Mouse (Mus musculus): ENCODE measurements at regions not wholly inside any gene's neighbourhood (a gene's known extent, or its start where the extent isn't known, plus 50 kb on each side); places are given as distances from the start of the nearest gene placed in this dataset.

DNA sequence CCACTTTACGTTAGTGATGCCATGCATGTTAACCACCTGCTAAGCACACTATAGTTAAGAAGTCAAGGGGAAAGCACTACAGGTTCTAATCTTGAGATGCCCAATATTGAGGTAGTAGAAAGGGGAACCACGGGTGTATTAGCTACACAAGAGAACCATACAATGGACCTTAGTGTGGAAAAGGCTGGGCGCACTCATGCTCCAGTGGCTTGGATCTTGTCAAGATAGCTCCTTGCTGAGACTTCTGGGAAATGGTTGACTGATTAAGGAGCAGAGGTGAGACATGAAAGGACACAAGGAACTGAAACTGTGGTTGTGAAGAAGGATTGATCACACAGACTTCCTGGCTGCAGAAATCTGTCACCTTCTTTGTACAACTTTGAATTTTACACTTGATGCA, 2028.3 kb downstream of the 4930444P10Rik start:
- no peak overlapping the region for H3K4me3 ChIP-seq (ENCODE audit: low read depth, low read length)
- no peaks in the 10 kb centered on the region for H3K36me3 ChIP-seq (replicated peaks; ENCODE audit: insufficient read depth, low read length)
- no peak for ATAC-seq
- no peak for DNase-seq
- WGBS (ENCODE audit: insufficient replicate concordance), result 71% methylated on average over 3 of the region's 3 CpGs
- no peak overlapping the region for H3K27ac ChIP-seq (ENCODE audit: low read depth)
- no peaks in the 10 kb centered on the region for H3K9me3 ChIP-seq (ENCODE audit: low read length)
- no peaks in the 10 kb centered on the region for H3K4me1 ChIP-seq (ENCODE audit: insufficient read depth)
- H3K9ac ChIP-seq (replicated peaks), result no peak overlapping the region
- TF ChIP-seq CTCF (IDR thresholded peaks at IDR 0.05; ENCODE audit: low read depth) (no peak), EP300 (IDR thresholded peaks at IDR 0.05; ENCODE audit: low read depth) (no peak)
- H3K27me3 ChIP-seq (ENCODE audit: insufficient read depth, low read length), result no peaks in the 10 kb centered on the region
- H3K4me2 ChIP-seq (ENCODE audit: low read depth, low read length), result no peak overlapping the region

DNA sequence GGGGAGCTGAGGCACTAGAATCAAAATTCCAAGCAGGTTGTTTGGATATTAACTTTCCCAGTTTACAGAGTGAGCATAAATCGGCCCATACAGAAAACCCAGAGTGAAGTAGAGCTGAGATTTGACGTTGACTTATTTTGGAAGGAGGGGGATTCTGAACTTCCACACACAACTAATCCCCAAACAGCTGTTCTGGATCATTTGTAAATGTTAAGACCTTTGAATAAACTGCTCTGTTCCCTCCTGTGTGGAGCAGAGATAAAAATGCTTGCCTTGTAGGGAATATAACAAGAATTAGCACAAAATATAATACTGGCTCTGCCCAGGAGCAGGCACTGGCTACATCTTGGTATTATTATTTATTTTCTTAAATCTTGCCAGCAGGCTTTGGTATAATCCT, 2057.0 kb downstream of the 4930444P10Rik start:
- Histone ChIP-seq H3K4me2 (ENCODE audit: low read depth, low read length) (no peak overlapping the region), H3K4me3 (ENCODE audit: low read depth, low read length) (no peak overlapping the region), H3K9ac (replicated peaks) (no peak overlapping the region), H3K27me3 (ENCODE audit: insufficient read depth, low read length) (no peaks in the 10 kb centered on the region), H3K27ac (ENCODE audit: low read depth) (no peak overlapping the region), H3K4me1 (ENCODE audit: insufficient read depth) (no peaks in the 10 kb centered on the region), H3K9me3 (ENCODE audit: low read length) (no peaks in the 10 kb centered on the region), H3K36me3 (replicated peaks; ENCODE audit: insufficient read depth, low read length) (no peaks in the 10 kb centered on the region)
- TF ChIP-seq CTCF (IDR thresholded peaks at IDR 0.05; ENCODE audit: low read depth) (no peak), EP300 (IDR thresholded peaks at IDR 0.05; ENCODE audit: low read depth) (no peak)
- no peak for DNase-seq
- WGBS (ENCODE audit: insufficient replicate concordance), result 49% methylated on average over 2 of the region's 2 CpGs
- ATAC-seq, result no peak

DNA sequence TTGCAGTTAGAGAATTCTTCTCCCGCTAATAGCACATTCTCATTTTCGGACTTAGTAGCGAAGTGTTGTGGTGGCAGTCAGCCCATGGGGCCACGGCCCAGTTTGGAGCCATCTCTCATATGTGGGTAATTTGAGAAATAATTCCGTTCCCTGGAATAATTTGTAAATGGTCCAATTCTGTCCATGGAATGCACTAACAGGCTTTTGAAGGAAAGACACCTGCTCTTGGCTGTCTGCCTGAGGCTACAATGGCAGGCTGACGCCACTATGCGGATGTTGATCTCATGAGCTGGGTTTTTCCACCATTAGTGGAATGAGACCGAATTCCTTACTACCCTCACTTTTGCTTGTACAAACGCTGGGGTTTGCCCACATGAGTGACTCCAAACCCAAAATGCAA, 2081.6 kb downstream of the 4930444P10Rik start:
- no peak for ATAC-seq

DNA sequence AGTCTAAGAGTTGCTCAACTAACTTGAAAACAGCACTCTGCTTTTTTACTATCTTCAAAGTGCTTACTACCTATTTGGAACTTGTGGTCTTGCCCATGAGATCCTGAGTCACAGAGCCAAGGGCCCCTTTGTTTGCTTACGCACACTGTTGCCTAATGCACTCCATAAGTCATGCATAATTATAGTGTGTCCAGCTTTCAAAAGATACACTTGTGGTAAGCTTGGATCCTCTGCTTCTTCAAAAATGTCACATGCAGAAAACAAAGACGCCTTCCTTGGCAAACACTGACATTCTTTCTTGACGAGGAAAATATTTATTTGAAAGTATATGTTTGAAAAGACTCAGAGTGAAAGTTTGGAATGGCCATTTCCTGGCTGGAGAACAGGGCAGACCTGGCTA, 2082.3 kb downstream of the 4930444P10Rik start:
- Histone ChIP-seq H3K36me3 (replicated peaks; ENCODE audit: insufficient read depth, low read length) (no peaks in the 10 kb centered on the region), H3K9me3 (ENCODE audit: low read length) (no peaks in the 10 kb centered on the region), H3K4me1 (ENCODE audit: insufficient read depth) (no peaks in the 10 kb centered on the region), H3K4me3 (ENCODE audit: low read depth, low read length) (no peak overlapping the region), H3K27me3 (ENCODE audit: insufficient read depth, low read length) (no peaks in the 10 kb centered on the region), H3K27ac (ENCODE audit: low read depth) (no peak overlapping the region), H3K9ac (replicated peaks) (no peak overlapping the region), H3K4me2 (ENCODE audit: low read depth, low read length) (no peak overlapping the region)
- TF ChIP-seq EP300 (IDR thresholded peaks at IDR 0.05; ENCODE audit: low read depth), result no peak
- DNase-seq (no peak), ATAC-seq (no peak)
- WGBS (ENCODE audit: insufficient replicate concordance), result 77% methylated on average over 3 of the region's 3 CpGs

More for the DNA sequence above, 2081.6 kb downstream of the 4930444P10Rik start:
- DNase-seq, result no peak
- TF ChIP-seq CTCF (IDR thresholded peaks at IDR 0.05; ENCODE audit: low read depth) (no peak), EP300 (IDR thresholded peaks at IDR 0.05; ENCODE audit: low read depth) (no peak)
- Histone ChIP-seq H3K27me3 (ENCODE audit: insufficient read depth, low read length) (no peaks in the 10 kb centered on the region), H3K27ac (ENCODE audit: low read depth) (no peak overlapping the region), H3K9me3 (ENCODE audit: low read length) (no peaks in the 10 kb centered on the region), H3K9ac (replicated peaks) (no peak overlapping the region), H3K36me3 (replicated peaks; ENCODE audit: insufficient read depth, low read length) (no peaks in the 10 kb centered on the region), H3K4me3 (ENCODE audit: low read depth, low read length) (no peak overlapping the region), H3K4me1 (ENCODE audit: insufficient read depth) (no peaks in the 10 kb centered on the region), H3K4me2 (ENCODE audit: low read depth, low read length) (no peak overlapping the region)
- WGBS (ENCODE audit: insufficient replicate concordance), result 80% methylated on average over 9 of the region's 9 CpGs

DNA sequence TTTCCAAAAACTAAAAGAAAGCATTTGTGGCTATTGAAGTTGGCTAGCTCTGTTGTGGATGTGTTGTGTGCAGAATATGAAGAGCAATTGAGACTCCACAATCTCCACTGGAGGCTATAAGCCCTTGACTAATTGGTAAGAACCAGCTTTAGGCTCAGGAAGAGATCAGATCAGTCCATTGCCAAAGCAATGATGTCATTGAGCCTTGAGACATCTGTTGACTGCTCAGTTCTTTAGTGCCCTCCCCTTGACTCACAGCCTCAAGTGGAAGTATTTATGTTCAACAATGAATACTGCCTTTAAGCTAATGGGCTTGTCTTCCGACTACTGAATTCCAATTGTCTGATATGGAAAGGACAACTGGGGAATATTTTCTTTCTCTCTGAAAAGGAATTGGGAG, 2090.6 kb downstream of the 4930444P10Rik start:
- 76% methylated on average over 1 of the region's 1 CpGs for WGBS (ENCODE audit: insufficient replicate concordance)
- Histone ChIP-seq H3K27ac (ENCODE audit: low read depth) (no peak overlapping the region), H3K9me3 (ENCODE audit: low read length) (no peaks in the 10 kb centered on the region), H3K4me2 (ENCODE audit: low read depth, low read length) (no peak overlapping the region), H3K4me1 (ENCODE audit: insufficient read depth) (no peaks in the 10 kb centered on the region), H3K9ac (replicated peaks) (no peak overlapping the region), H3K4me3 (ENCODE audit: low read depth, low read length) (no peak overlapping the region), H3K36me3 (replicated peaks; ENCODE audit: insufficient read depth, low read length) (no peaks in the 10 kb centered on the region), H3K27me3 (ENCODE audit: insufficient read depth, low read length) (no peaks in the 10 kb centered on the region)
- ATAC-seq (no peak), DNase-seq (no peak)
- TF ChIP-seq CTCF (IDR thresholded peaks at IDR 0.05; ENCODE audit: low read depth), result no peak
- TF ChIP-seq EP300 (IDR thresholded peaks at IDR 0.05; ENCODE audit: low read depth), result no peak

DNA sequence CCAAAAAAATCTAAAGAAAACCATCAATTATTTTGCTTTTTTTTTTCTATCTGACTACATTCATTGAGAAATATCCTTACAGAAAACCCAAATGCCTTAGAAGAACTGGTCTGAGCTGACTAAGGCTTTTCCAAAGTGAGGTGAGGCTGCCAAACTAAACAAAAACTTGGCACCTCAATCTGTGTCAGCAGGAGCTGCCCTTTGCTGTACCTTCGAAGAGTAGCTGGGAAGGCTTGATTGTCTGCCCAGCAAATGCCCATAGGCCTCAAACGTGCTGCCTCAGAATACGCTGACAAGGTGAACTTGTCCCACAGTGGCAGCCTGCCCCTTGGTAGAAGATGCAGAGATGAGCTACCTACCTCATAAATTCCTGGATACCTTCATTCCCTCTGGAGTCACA, 2091.7 kb downstream of the 4930444P10Rik start:
- Histone ChIP-seq H3K4me3 (ENCODE audit: low read depth, low read length) (no peak overlapping the region), H3K27ac (ENCODE audit: low read depth) (no peak overlapping the region), H3K27me3 (ENCODE audit: insufficient read depth, low read length) (no peaks in the 10 kb centered on the region), H3K9ac (replicated peaks) (no peak overlapping the region), H3K36me3 (replicated peaks; ENCODE audit: insufficient read depth, low read length) (no peaks in the 10 kb centered on the region), H3K4me1 (ENCODE audit: insufficient read depth) (no peaks in the 10 kb centered on the region), H3K9me3 (ENCODE audit: low read length) (no peaks in the 10 kb centered on the region), H3K4me2 (ENCODE audit: low read depth, low read length) (no peak overlapping the region)
- DNase-seq, result no peak
- TF ChIP-seq CTCF (IDR thresholded peaks at IDR 0.05; ENCODE audit: low read depth) (no peak), EP300 (IDR thresholded peaks at IDR 0.05; ENCODE audit: low read depth) (no peak)
- 55% methylated on average over 3 of the region's 3 CpGs for WGBS (ENCODE audit: insufficient replicate concordance)
- ATAC-seq, result no peak
